Mouse (Mus musculus) heart, embryonic 11.5 days (tissue): ENCODE measurements around the gene Tgif1. TPM values are rescaled to one million over a fixed set of nuclear protein-coding genes. Genes with fewer than 3 reads are reported as not detected.

Experiments
- ATAC-seq: fragments of 200-750 bp; cut with Nextera tagmentation; replicated peaks from 2 replicates; pipeline ENCODE4 v1.8.0; 2017; ENCODE audit warnings: moderate library complexity; ENCODE audit not compliant: insufficient number of reproducible peaks, low FRiP score, low TSS enrichment
- H3K27ac ChIP-seq: fragments of 300-500 bp; sonication (generic); 2 replicates; pipeline ENCODE4 v1.5.1; 2014; ENCODE audit warnings: mild to moderate bottlenecking, low read depth, low read length
- H3K27me3 ChIP-seq: fragments of 300-500 bp; sonication (generic); 2 replicates; pipeline ENCODE4 v1.6.1; 2014; ENCODE audit warnings: mild to moderate bottlenecking, low read length, mixed read lengths; ENCODE audit not compliant: control insufficient read depth, insufficient read depth
- H3K36me3 ChIP-seq: fragments of 300-500 bp; sonication (generic); 2 replicates; pipeline ENCODE4 v1.6.1; 2014; ENCODE audit warnings: mild to moderate bottlenecking, low read length, moderate library complexity, mixed read lengths; ENCODE audit not compliant: control insufficient read depth, insufficient read depth
- H3K4me1 ChIP-seq: fragments of 300-500 bp; sonication (generic); 2 replicates; pipeline ENCODE4 v1.6.1; 2014; ENCODE audit warnings: low read length; ENCODE audit not compliant: control insufficient read depth, insufficient read depth
- H3K4me2 ChIP-seq: fragments of 300-500 bp; sonication (generic); 2 replicates; pipeline ENCODE4 v1.6.1; 2014; ENCODE audit warnings: mild to moderate bottlenecking, moderate library complexity
- H3K4me3 ChIP-seq: fragments of 300-500 bp; sonication (generic); 2 replicates; pipeline ENCODE4 v1.5.1; 2014; ENCODE audit warnings: low read depth, low read length
- H3K9ac ChIP-seq: fragments of 300-500 bp; sonication (generic); 2 replicates; pipeline ENCODE4 v1.6.1; 2014; ENCODE audit warnings: mild to moderate bottlenecking, low read depth, low read length, moderate library complexity
- H3K9me3 ChIP-seq: fragments of 300-500 bp; sonication (generic); replicated peaks from 2 replicates; pipeline ENCODE4 v1.6.1; 2016; ENCODE audit warnings: low read length; ENCODE audit not compliant: control insufficient read depth
- WGBS: fragments of 180-500 bp; shearing (Covaris S2); extraction: QIAGEN DNeasy Blood & Tissue Kit; methylation state at CpG from one replicate; pipeline ENCODE4 v1.1.7; 2014; ENCODE audit not compliant: insufficient replicate concordance; 5-methylcytosine and 5-hydroxymethylcytosine counted together
- polyA plus RNA-seq: library from polyadenylated mRNA; unstranded; fragments of >200 nt; fragmentation: Nextera tagmentation; extraction: Ambion mirVana; gene quantifications from 2 replicates; pipeline ENCODE4 v1.2.1, GENCODE M21; 2014

Tgif1 gene
- polyA plus RNA-seq, 1 experiment from 2014 or later, result 31.5 TPM

DNA sequence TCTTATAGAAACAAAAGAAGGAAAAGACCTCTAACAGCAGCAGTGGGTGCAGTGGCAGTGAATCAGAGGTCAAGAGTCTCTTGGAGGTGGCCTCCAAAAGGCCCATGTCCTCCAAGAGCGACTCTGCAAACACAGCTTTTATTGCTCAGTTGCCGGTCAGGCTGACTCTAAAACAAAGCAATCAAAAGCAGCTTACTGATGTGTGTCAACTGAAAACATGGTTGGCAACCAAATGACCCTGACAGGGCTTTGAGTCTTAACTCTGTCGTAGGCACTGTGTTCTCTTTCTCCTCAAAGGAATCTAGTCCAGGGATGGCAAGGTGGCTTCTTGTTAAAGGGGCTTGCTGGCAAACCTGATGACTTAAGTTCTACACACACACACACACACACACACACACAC lies 43.6 kb downstream of the Tgif1 start:
- 76% methylated on average over 3 of the region's 3 CpGs for WGBS
- H3K27ac ChIP-seq, result no peak overlapping the region
- no peaks in the 10 kb centered on the region for H3K27me3 ChIP-seq
- no peak overlapping the region for H3K9ac ChIP-seq
- no peaks in the 10 kb centered on the region for H3K4me1 ChIP-seq
- no peak for ATAC-seq
- no peaks in the 10 kb centered on the region for H3K36me3 ChIP-seq
- H3K9me3 ChIP-seq, result no peaks in the 10 kb centered on the region
- H3K4me2 ChIP-seq, result no peak overlapping the region
- H3K4me3 ChIP-seq, result no peak overlapping the region

DNA sequence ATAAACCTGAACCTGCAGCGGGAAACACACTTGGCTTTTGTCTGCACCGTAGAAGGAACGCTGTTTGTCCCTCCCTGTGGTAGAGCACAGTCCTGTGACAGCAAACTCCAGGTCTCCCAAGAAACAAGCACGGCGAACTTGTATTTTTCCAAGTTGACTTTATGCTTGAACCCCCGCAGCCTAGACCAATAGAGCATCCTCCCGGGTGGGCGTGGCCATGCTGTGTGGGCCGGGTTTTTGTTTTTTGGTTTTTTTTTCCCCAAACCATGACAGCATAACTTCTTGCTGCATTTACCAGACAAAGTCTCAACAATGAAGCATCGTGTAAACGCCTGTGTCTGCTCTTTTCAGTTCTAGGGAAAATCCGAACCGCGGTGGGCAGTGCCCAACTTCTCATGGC lies 44.5 kb downstream of the Tgif1 start:
- no peaks in the 10 kb centered on the region for H3K4me1 ChIP-seq
- H3K27me3 ChIP-seq, result no peaks in the 10 kb centered on the region
- H3K9me3 ChIP-seq, result no peaks in the 10 kb centered on the region
- H3K4me3 ChIP-seq, result no peak overlapping the region
- H3K4me2 ChIP-seq, result no peak overlapping the region
- WGBS, result 43% methylated on average over 14 of the region's 14 CpGs
- ATAC-seq, result no peak
- no peak overlapping the region for H3K27ac ChIP-seq
- H3K36me3 ChIP-seq, result no peaks in the 10 kb centered on the region
- H3K9ac ChIP-seq, result no peak overlapping the region

DNA sequence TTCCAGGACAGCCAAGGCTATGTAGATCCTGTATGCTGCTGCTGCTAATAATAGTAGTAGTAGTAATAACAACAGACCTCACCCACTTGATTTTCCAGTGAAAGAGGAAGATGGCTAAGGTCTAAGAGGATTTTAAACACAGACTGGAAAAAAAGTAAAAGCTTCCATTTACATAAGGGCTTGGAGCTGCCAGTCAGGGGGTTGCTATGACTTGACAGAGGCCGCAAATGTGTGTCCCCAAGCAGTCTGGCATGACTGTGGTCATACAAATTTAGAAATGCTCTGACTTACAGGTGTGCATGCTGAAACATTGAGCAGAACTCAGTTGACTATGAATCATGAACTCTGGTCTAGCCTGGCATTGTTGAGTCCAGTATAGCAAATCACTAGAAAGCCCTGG lies 45.5 kb downstream of the Tgif1 start:
- no peak overlapping the region for H3K4me3 ChIP-seq
- no peak overlapping the region for H3K9ac ChIP-seq
- H3K36me3 ChIP-seq, result no peaks in the 10 kb centered on the region
- H3K27ac ChIP-seq, result no peak overlapping the region
- WGBS, result 84% methylated on average over 1 of the region's 1 CpGs
- H3K4me2 ChIP-seq, result no peak overlapping the region
- H3K27me3 ChIP-seq, result no peaks in the 10 kb centered on the region
- no peaks in the 10 kb centered on the region for H3K4me1 ChIP-seq
- no peaks in the 10 kb centered on the region for H3K9me3 ChIP-seq
- ATAC-seq, result no peak

DNA sequence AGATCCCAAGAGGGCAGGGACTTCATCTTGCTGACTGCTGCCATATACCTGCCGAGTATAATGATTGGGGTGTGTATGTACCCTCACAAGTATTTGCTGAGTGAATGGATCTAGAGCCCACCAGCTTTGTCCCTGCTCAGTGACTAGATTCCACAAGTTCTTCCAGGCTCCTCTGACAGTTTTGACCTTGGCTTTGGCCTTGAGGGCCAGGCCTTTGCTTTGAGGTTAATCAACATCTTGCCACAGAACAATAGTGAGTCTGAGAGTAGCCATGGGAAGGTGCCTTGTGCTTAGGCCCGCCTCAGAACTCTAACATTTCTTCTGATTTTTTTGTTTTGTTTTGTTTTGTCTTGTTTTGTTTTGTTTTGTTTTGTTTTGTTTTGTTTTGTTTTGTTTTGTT lies 46.7 kb downstream of the Tgif1 start:
- H3K27ac ChIP-seq, result no peak overlapping the region
- no peak for ATAC-seq
- H3K36me3 ChIP-seq, result no peaks in the 10 kb centered on the region
- H3K9ac ChIP-seq, result no peak overlapping the region
- no peaks in the 10 kb centered on the region for H3K27me3 ChIP-seq
- no peaks in the 10 kb centered on the region for H3K4me1 ChIP-seq
- 78% methylated on average over 2 of the region's 2 CpGs for WGBS
- no peaks in the 10 kb centered on the region for H3K9me3 ChIP-seq
- H3K4me3 ChIP-seq, result no peak overlapping the region
- H3K4me2 ChIP-seq, result no peak overlapping the region

DNA sequence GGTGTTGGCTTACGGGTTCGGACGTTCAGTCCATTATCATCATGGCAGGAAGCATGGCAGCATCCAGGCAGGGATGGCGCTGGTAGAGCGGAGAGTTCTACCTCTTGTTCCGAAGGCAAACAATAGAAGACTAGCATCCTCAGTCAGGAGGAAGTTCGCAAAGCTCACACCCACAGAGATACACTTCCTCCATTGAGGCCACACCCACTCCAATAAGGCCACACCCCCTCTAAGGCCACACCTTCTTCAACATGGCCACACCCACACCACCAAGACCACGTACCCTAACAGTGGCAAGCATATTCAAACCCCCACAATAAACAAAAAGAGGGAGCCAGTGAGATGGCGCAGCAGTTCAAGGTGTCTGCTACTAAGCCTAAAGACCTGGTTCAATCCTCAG lies 47.5 kb downstream of the Tgif1 start:
- WGBS, result 90% methylated on average over 9 of the region's 9 CpGs
- no peak for ATAC-seq
- no peak overlapping the region for H3K4me2 ChIP-seq
- H3K9ac ChIP-seq, result no peak overlapping the region
- H3K36me3 ChIP-seq, result no peaks in the 10 kb centered on the region
- no peaks in the 10 kb centered on the region for H3K4me1 ChIP-seq
- no peak overlapping the region for H3K27ac ChIP-seq
- H3K27me3 ChIP-seq, result no peaks in the 10 kb centered on the region
- no peak overlapping the region for H3K4me3 ChIP-seq
- H3K9me3 ChIP-seq, result no peaks in the 10 kb centered on the region

DNA sequence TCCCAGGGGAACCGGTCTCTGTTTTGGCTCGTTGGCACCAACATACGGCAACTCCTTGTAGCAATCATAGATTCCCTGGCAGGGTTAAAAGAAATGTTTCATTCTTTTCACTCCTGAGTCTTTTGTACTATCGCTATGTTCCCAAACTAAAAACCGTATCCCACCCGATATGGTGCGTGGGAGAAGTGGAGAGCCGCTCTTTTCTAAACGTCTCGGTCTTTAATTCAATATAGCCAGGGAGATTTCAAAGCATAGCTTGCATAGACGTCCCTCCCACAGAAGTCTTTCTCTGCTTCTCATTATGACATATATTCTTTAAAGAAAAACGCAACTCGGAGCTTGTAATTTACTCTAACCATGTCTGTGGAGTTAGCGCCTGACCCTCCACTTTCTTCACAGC lies 51.3 kb downstream of the Tgif1 start:
- Histone ChIP-seq H3K4me1 (no peaks in the 10 kb centered on the region), H3K4me3 (no peak overlapping the region), H3K4me2 (no peak overlapping the region), H3K9ac (no peak overlapping the region), H3K9me3 (no peaks in the 10 kb centered on the region), H3K27ac (no peak overlapping the region), H3K27me3 (no peaks in the 10 kb centered on the region), H3K36me3 (no peaks in the 10 kb centered on the region)
- 85% methylated on average over 14 of the region's 14 CpGs for WGBS
- no peak for ATAC-seq

DNA sequence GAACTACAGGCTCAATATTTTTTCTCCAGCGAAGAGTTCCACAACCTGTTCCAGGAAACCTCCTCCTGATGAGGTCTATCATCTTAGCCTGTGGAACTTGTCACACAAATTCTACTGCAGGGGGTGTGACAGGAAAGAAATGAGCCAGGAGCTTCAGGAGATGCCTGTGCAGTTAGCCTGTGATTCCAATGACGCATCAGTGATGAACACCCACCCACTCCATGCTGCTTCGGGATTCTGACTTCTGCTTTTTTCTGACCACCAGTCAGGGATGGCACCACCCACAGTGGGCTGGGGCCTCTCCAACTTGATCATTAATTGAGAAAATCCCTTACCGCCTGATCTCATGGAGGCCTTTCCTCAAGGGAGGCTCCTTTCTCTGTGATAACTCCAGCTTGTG lies 54.1 kb downstream of the Tgif1 start:
- peaks cover 14% of the 10 kb centered on the region for H3K4me1 ChIP-seq
- no peak overlapping the region for H3K9ac ChIP-seq
- no peak overlapping the region for H3K4me2 ChIP-seq
- 68% methylated on average over 4 of the region's 4 CpGs for WGBS
- H3K36me3 ChIP-seq, result no peaks in the 10 kb centered on the region
- no peaks in the 10 kb centered on the region for H3K27me3 ChIP-seq
- H3K9me3 ChIP-seq, result no peaks in the 10 kb centered on the region
- no peak for ATAC-seq
- no peak overlapping the region for H3K4me3 ChIP-seq
- no peak overlapping the region for H3K27ac ChIP-seq

DNA sequence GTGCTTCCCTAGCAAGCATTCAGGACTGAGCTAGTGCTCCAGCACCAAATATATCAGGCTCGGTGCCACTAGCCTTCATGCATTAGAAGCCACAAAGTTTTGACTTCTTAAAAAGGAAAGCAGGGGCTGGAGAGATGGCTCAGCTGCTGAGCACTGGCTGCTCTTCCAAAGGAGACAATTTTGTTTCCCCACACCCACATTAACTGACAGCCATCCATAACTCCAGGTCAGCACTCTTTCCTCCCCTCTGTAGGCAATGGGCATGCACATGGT lies 55.6 kb downstream of the Tgif1 start:
- Histone ChIP-seq H3K27me3 (no peaks in the 10 kb centered on the region), H3K36me3 (no peaks in the 10 kb centered on the region), H3K9ac (no peak overlapping the region), H3K27ac (no peak overlapping the region), H3K9me3 (no peaks in the 10 kb centered on the region), H3K4me1 (peaks cover 18% of the 10 kb centered on the region), H3K4me3 (no peak overlapping the region), H3K4me2 (no peak overlapping the region)
- 59% methylated on average over 1 of the region's 1 CpGs for WGBS
- ATAC-seq, result no peak

DNA sequence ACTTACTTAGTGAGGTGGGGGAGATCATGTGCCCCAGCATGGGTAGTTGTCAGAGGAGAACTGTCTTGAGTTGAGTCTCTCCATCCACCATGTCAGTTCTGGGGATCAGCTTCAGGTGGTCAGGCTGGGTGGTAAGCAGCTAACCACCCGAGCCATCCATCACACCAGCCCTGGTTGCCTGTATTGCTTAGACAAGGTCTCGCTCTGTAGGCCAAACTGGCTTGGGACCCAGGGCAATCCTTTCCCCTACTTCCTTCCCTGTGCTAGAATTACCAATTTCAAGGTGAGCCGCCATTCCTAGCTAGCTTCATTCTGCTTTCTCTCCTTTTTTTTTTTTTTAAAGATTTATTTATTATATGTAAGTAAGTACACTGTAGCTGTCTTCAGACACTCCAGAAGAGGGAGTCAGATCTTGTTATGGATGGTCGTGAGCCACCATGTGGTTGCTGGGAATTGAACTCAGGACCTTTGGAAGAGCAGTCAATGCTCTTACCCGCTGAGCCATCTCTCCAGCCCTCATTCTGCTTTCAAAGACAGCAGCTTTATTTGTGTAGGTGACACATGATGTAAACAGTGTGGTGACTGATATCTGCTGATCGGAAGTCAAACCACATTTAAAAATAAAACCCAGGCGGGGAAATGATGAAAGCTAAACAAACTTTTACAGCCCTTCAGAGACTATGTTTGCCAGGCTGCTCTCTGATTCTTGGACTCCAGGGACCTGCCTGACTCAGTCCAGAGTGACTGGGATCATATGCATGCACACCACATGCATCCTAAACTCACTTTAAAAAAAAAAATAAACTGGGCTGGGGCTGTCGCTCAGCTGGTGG lies 56.2 kb downstream of the Tgif1 start:
- Histone ChIP-seq H3K36me3 (no peaks in the 10 kb centered on the region), H3K9me3 (no peaks in the 10 kb centered on the region), H3K4me2 (no peak overlapping the region), H3K27me3 (no peaks in the 10 kb centered on the region), H3K27ac (no peak overlapping the region), H3K9ac (no peak overlapping the region), H3K4me3 (no peak overlapping the region), H3K4me1 (peaks cover 18% of the 10 kb centered on the region)
- no peak for ATAC-seq
- WGBS, result 70% methylated on average over 8 of the region's 8 CpGs
